Mouse (Mus musculus) kidney, adult 8-10 months (tissue): ENCODE measurements around the gene Papss2.

Source experiments
- DNase-seq, 2 experiments: peaks; one replicate each; pipeline ENCODE4 v3.0.0; 2022

Papss2 gene

GRCm38 (mm10) chr19:32595506-32596286, at the start of gene Papss2:
Gene Papss2, plus strand, starts transcription at chr19:32595790.
- peak; percentile 82 to 86 for DNase-seq

- no peak for DNase-seq
Observed at GRCm38 (mm10) chr19:32547396-32547795, 48.2 kb upstream of the Papss2 start.

- DNase-seq, result no peak
Observed at GRCm38 (mm10) chr19:32548202-32548601, 47.4 kb upstream of the Papss2 start.

- no peak for DNase-seq
Observed at GRCm38 (mm10) chr19:32550446-32550845, 45.1 kb upstream of the Papss2 start.

- no peak for DNase-seq
Observed at GRCm38 (mm10) chr19:32551442-32551841, 44.1 kb upstream of the Papss2 start.

GRCm38 (mm10) chr19:32552106-32552505, 43.5 kb upstream of the Papss2 start:
- DNase-seq, result no peak

- no peak for DNase-seq
Observed at GRCm38 (mm10) chr19:32553310-32553709, 42.3 kb upstream of the Papss2 start.

GRCm38 (mm10) chr19:32555257-32555656, 40.3 kb upstream of the Papss2 start:
- DNase-seq, result no peak

- no peak for DNase-seq
Observed at GRCm38 (mm10) chr19:32567025-32567424, 28.6 kb upstream of the Papss2 start.

- DNase-seq, result no peak
Observed at GRCm38 (mm10) chr19:32567447-32567846, 28.1 kb upstream of the Papss2 start.

GRCm38 (mm10) chr19:32568470-32568869, 27.1 kb upstream of the Papss2 start:
- DNase-seq, result no peak

GRCm38 (mm10) chr19:32568961-32569653, 26.5 kb upstream of the Papss2 start:
- DNase-seq, result no peak

- DNase-seq, result no peak
Observed at GRCm38 (mm10) chr19:32569725-32570124, 25.9 kb upstream of the Papss2 start.

- no peak for DNase-seq
Observed at GRCm38 (mm10) chr19:32572191-32572590, 23.4 kb upstream of the Papss2 start.

- peak; percentile 51 to 73 for DNase-seq
Observed at GRCm38 (mm10) chr19:32573259-32573658, 22.3 kb upstream of the Papss2 start.

- DNase-seq, result no peak
Observed at GRCm38 (mm10) chr19:32574846-32575245, 20.7 kb upstream of the Papss2 start.

GRCm38 (mm10) chr19:32577749-32578148, 17.8 kb upstream of the Papss2 start:
- no peak for DNase-seq

- no peak for DNase-seq
Observed at GRCm38 (mm10) chr19:32583091-32583766, 12.4 kb upstream of the Papss2 start.

GRCm38 (mm10) chr19:32587727-32588126, 7.9 kb upstream of the Papss2 start:
- no peak for DNase-seq

- DNase-seq, result no peak
Observed at GRCm38 (mm10) chr19:32592749-32593148, 2.8 kb upstream of the Papss2 start.

GRCm38 (mm10) chr19:32593870-32594269, 1.7 kb upstream of the Papss2 start:
- no peak for DNase-seq

GRCm38 (mm10) chr19:32595131-32595505, 472 bp upstream of the Papss2 start:
- no peak for DNase-seq

- no peak for DNase-seq
Observed at GRCm38 (mm10) chr19:32599006-32599405, 3.4 kb downstream of the Papss2 start.

- peak in 1 of 2 experiments; percentile 38 for DNase-seq
Observed at GRCm38 (mm10) chr19:32599436-32599835, 3.8 kb downstream of the Papss2 start.
